In genomic region chr6:24968471-24969223, GRCm38 (mm10) we compare ENCODE assay signal across 30 mouse cellular contexts. TPM values are rescaled to one million over a fixed set of nuclear protein-coding genes. Genes with fewer than 3 reads are reported as not detected.
A peak's percentile ranks its signal among the peaks of the same experiment; 100 is the strongest.
DNase-seq lines count a peak whose midpoint lies in the region; ATAC-seq and TF ChIP-seq lines count a peak whose summit lies in the region.
"Had no signal": no experiment of that assay in that cellular context is flagged by ENCODE, and none has a peak within 500 bp of the region (broad histone marks: within the 10 kb centered on the region; RNA-seq: fewer than 3 reads in every experiment).

No protein-coding gene starts in this region.

- no peak for TF ChIP-seq CTCF in intestine, postnatal 0 days (IDR thresholded peaks at IDR 0.05; ENCODE audit: low read depth)
- no peak for TF ChIP-seq CTCF in cerebellum, adult 2 months (IDR thresholded peaks at IDR 0.05; ENCODE audit: borderline replicate concordance, insufficient read depth, low read depth, low read length)

- peak; percentile 39 to 71 for DNase-seq in kidney, postnatal 36 days
- no peak for DNase-seq in adrenal gland, postnatal 10 days
- no peak for DNase-seq in cerebellum, adult 2 months
- no peak for DNase-seq in left cerebral cortex, postnatal 25 days (ENCODE audit: low spot score in 2 of 2)
- DNase-seq: adrenal gland, adult 8-10 months; cerebellum, adult 11 months; cerebellum, adult 9-11 months; forebrain, postnatal 0 days; gastrocnemius, postnatal 10 days; heart, postnatal 10 days; lung, adult 18-20 months; lung, postnatal 4 days; right cerebral cortex, postnatal 4 days; thymus, adult 18-20 months; thymus, postnatal 25 days had no signal

- H3K4me2 ChIP-seq in intestine, embryonic 15.5 days (replicated peaks) = no peak overlapping the region
- 0 out of 2 replicates have a peak overlapping the region, but pooled peaks have one; percentile 17 for H3K4me2 ChIP-seq in intestine, postnatal 0 days (replicated peaks; ENCODE audit: low read depth)
- H3K4me2 ChIP-seq in kidney, embryonic 16.5 days (replicated peaks; ENCODE audit: low read depth, low read length) = no peak overlapping the region
- H3K4me2 ChIP-seq: embryonic facial prominence, embryonic 13.5 days; heart, embryonic 13.5 days; limb, embryonic 13.5 days; liver, embryonic 12.5 days; midbrain, embryonic 13.5 days; neural tube, embryonic 13.5 days had no signal

- no peaks in the 10 kb centered on the region for H3K27me3 ChIP-seq in intestine, embryonic 15.5 days (replicated peaks)
- no peaks in the 10 kb centered on the region for H3K27me3 ChIP-seq in intestine, postnatal 0 days (replicated peaks; ENCODE audit: control insufficient read depth, insufficient read depth, low read length)
- no peaks in the 10 kb centered on the region for H3K27me3 ChIP-seq in kidney, embryonic 16.5 days (ENCODE audit: insufficient read depth, low read length)
- no peaks in the 10 kb centered on the region for H3K27me3 ChIP-seq in cerebellum, adult 2 months (ENCODE audit: control insufficient read depth, insufficient read depth, low read length)
- H3K27me3 ChIP-seq: embryonic facial prominence, embryonic 13.5 days; heart, embryonic 13.5 days; limb, embryonic 13.5 days; liver, embryonic 12.5 days; midbrain, embryonic 13.5 days; neural tube, embryonic 13.5 days had no signal

- H3K36me3 ChIP-seq in intestine, embryonic 15.5 days = no peaks in the 10 kb centered on the region
- no peaks in the 10 kb centered on the region for H3K36me3 ChIP-seq in intestine, postnatal 0 days (ENCODE audit: control insufficient read depth, insufficient read depth)
- no peaks in the 10 kb centered on the region for H3K36me3 ChIP-seq in kidney, embryonic 16.5 days (ENCODE audit: insufficient read depth, low read length)
- H3K36me3 ChIP-seq: embryonic facial prominence, embryonic 13.5 days; G1E; heart, embryonic 13.5 days; limb, embryonic 13.5 days; liver, embryonic 12.5 days; midbrain, embryonic 13.5 days; neural tube, embryonic 13.5 days had no signal

- intact Hi-C loops in left cerebral cortex, postnatal 25 days (cut with DNase I) = no loop called here

- no peak overlapping the region for H3K9ac ChIP-seq in intestine, embryonic 15.5 days
- no peak overlapping the region for H3K9ac ChIP-seq in intestine, postnatal 0 days (ENCODE audit: low read depth, low read length)
- no peak overlapping the region for H3K9ac ChIP-seq in kidney, embryonic 16.5 days (replicated peaks; ENCODE audit: low read length)
- H3K9ac ChIP-seq: embryonic facial prominence, embryonic 13.5 days; forebrain, postnatal 0 days; heart, embryonic 13.5 days; limb, embryonic 13.5 days; liver, embryonic 12.5 days; midbrain, embryonic 13.5 days; neural tube, embryonic 13.5 days had no signal

- H3K4me3 ChIP-seq in intestine, embryonic 15.5 days (replicated peaks) = no peak overlapping the region
- no peak overlapping the region for H3K4me3 ChIP-seq in intestine, postnatal 0 days (ENCODE audit: low read depth, low read length)
- no peak overlapping the region for H3K4me3 ChIP-seq in kidney, embryonic 16.5 days (ENCODE audit: low read length)
- no peak overlapping the region for H3K4me3 ChIP-seq in cerebellum, adult 2 months (replicated peaks; ENCODE audit: insufficient read depth, low read depth, low read length)
- H3K4me3 ChIP-seq: embryonic facial prominence, embryonic 13.5 days; erythroblast, embryonic 14.5 days; heart, embryonic 13.5 days; limb, embryonic 13.5 days; liver, embryonic 12.5 days; midbrain, embryonic 13.5 days; neural tube, embryonic 13.5 days had no signal

- H3K4me1 ChIP-seq in intestine, embryonic 15.5 days (replicated peaks) = no peaks in the 10 kb centered on the region
- H3K4me1 ChIP-seq in intestine, postnatal 0 days (replicated peaks; ENCODE audit: control insufficient read depth, insufficient read depth, low read length) = no peaks in the 10 kb centered on the region
- 0 out of 2 replicates have a peak, but pooled peaks cover 5% of the 10 kb centered on the region for H3K4me1 ChIP-seq in kidney, embryonic 16.5 days (ENCODE audit: insufficient read depth, low read length)
- no peaks in the 10 kb centered on the region for H3K4me1 ChIP-seq in cerebellum, adult 2 months (ENCODE audit: control insufficient read depth, insufficient read depth, low read length)
- H3K4me1 ChIP-seq: embryonic facial prominence, embryonic 13.5 days; limb, embryonic 13.5 days; liver, embryonic 12.5 days; midbrain, embryonic 13.5 days; neural tube, embryonic 13.5 days had no signal

- ATAC-seq in intestine, embryonic 15.5 days = peak; percentile 83
- ATAC-seq in intestine, postnatal 0 days = peak; percentile 74
- peak; percentile 86; the same call in 1 of the 2 replicates for ATAC-seq in kidney, embryonic 16.5 days (ENCODE audit: low FRiP score, low TSS enrichment)
- ATAC-seq: liver, embryonic 12.5 days; lung, postnatal 0 days; midbrain, embryonic 13.5 days had no signal

- no peaks in the 10 kb centered on the region for H3K9me3 ChIP-seq in intestine, embryonic 15.5 days
- H3K9me3 ChIP-seq in intestine, postnatal 0 days (ENCODE audit: control insufficient read depth) = no peaks in the 10 kb centered on the region
- no peaks in the 10 kb centered on the region for H3K9me3 ChIP-seq in kidney, embryonic 16.5 days (ENCODE audit: low read length)
- H3K9me3 ChIP-seq: embryonic facial prominence, embryonic 13.5 days; G1E; heart, embryonic 13.5 days; limb, embryonic 13.5 days; liver, embryonic 12.5 days; midbrain, embryonic 13.5 days; neural tube, embryonic 13.5 days had no signal

- H3K27ac ChIP-seq in intestine, embryonic 15.5 days = no peak overlapping the region
- no peak overlapping the region for H3K27ac ChIP-seq in intestine, postnatal 0 days (ENCODE audit: low read depth, low read length)
- 0 out of 2 replicates have a peak overlapping the region, but pooled peaks have one; percentile 23 for H3K27ac ChIP-seq in kidney, embryonic 16.5 days (ENCODE audit: low read length)
- H3K27ac ChIP-seq in cerebellum, adult 2 months (ENCODE audit: insufficient read depth, low read length) = no peak overlapping the region
- H3K27ac ChIP-seq: embryonic facial prominence, embryonic 13.5 days; heart, embryonic 13.5 days; limb, embryonic 13.5 days; liver, embryonic 12.5 days; midbrain, embryonic 13.5 days; neural tube, embryonic 13.5 days; stomach, postnatal 0 days had no signal

- 65% methylated on average over 3 of the region's 3 CpGs for WGBS in intestine, embryonic 15.5 days
- 45% methylated on average over 3 of the region's 3 CpGs for WGBS in intestine, postnatal 0 days
- 71% methylated on average over 3 of the region's 3 CpGs for WGBS in kidney, embryonic 16.5 days
- 97% methylated on average over 3 of the region's 3 CpGs for WGBS in cerebellum, adult 2 months

- no peak for TF ChIP-seq POLR2A in cerebellum, adult 2 months (IDR thresholded peaks at IDR 0.05; ENCODE audit: borderline replicate concordance, insufficient read depth, low read length)

RNA-seq across cellular contexts. Expression of gene Tmem229a, which starts 12.6 kb away (rescaled TPM):
- 1.2 and 1.3 TPM in 2 replicates for polyA plus RNA-seq in intestine, embryonic 15.5 days (2015; fragmentation: Nextera tagmentation; extraction: Ambion mirVana)
- polyA plus RNA-seq in intestine, postnatal 0 days (2015; fragmentation: Nextera tagmentation; extraction: Ambion mirVana) = 0.90 and 0.98 TPM in 2 replicates
- 10.0 and 11.3 TPM in 2 replicates for polyA plus RNA-seq in kidney, embryonic 16.5 days (2015; fragmentation: Nextera tagmentation; extraction: Ambion mirVana)
- total RNA-seq in adrenal gland, postnatal 10 days (2021) = under 1 TPM; 0.57 to 0.58 TPM
- 32.6 and 43.8 TPM in 2 replicates for polyA plus RNA-seq in cerebellum, adult 2 months (2012; rRNA removed)
- 10 to 100 TPM; 41.0 to 42.0 TPM for total RNA-seq in left cerebral cortex, postnatal 25 days (2021)
- total RNA-seq: megakaryocyte-erythroid progenitor cell, adult 5-6 weeks had no signal
- polyA plus RNA-seq: C2C12; erythroblast, embryonic 14.5 days; G1E had no signal

Comparison
In these comparisons a context has a peak if more than half of its experiments do, and no peak if none do; other contexts are left out.
1. DNase-seq: peak in kidney, postnatal 36 days (2 of 2); none in adrenal gland, postnatal 10 days (single experiment), cerebellum, adult 2 months (0 of 2) and left cerebral cortex, postnatal 25 days (0 of 2).
2. Peak in every context shown above with its lines, with median percentiles within 50 percentile points of each other: ATAC-seq.